Mouse (Mus musculus) adrenal gland (tissue): ENCODE data around the gene Tas2r134.

Source experiments
- intact Hi-C: fragments of 180-260 bp; cut with DNase I; formaldehyde crosslinking; loops from one replicate; pipeline ENCODE4 v1.15.1; 2025

The Tas2r134 gene

GRCm38 (mm10) chr2:51652086-51652485, 24.8 kb downstream of the Tas2r134 start:
- intact Hi-C loops = no loop called here

GRCm38 (mm10) chr2:51657684-51658083, 30.4 kb downstream of the Tas2r134 start:
- intact Hi-C loops = no loop called here

- intact Hi-C loops = no loop called here
Observed at GRCm38 (mm10) chr2:51658288-51658687, 31.0 kb downstream of the Tas2r134 start.

GRCm38 (mm10) chr2:51674321-51674720, 47.0 kb downstream of the Tas2r134 start:
- intact Hi-C loops = no loop called here
